Mouse (Mus musculus): ENCODE results near the gene Gm17657. TPM values are rescaled to one million over a fixed set of nuclear protein-coding genes. Genes with fewer than 3 reads are reported as not detected.
A peak's percentile ranks its signal among the peaks of the same experiment; 100 is the strongest.

Gene Gm17657
- total and polyA plus RNA-seq, 3 experiments, result 0.20 to 0.21 TPM; not detected in 1

DNA sequence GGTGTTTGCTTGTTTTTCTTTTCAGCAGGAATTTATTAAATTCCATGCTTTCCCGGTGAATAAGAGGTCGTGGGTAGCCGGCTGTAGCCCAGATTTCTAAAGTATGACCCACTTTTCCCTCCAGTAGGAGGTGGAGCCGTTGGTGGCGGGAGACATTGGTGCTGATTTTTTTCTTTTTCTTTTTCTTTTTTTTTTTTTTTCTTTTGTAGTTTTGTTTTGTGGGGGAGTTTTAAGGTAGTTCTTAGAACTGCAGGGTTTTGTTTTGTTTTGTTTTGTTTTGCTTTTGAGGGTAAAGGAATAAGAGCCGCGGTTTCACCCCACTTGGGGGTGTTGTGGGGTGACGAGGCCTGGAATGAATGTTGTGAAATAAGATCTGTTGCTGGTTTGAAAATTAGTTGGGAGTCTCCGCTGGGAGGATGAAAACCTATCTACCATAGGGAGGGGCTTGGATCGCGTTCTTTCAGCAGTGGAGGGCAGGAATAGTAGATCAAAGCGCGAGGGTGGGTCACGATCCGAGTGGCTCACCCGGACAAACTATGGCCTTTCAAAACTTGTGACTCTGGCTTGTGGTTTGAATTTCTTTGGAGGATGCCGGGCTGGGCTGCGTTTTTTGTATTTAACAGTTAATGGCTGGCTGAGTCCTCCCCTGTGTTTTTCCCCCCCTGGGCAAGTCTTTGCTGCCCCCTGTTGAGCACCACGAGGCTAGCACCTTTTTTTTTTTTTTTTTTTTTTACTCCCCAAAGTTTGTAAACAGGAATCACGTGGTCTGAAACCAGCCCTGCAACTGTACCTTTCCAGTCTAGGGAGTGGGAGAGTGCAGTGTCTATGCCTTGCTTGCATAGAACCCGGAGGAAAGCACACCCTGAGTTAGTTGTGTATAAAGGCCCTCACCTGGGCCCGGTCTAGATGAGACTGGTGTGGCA is 56.9 kb downstream of the Gm17657 start (continued):
- TF ChIP-seq JUN (IDR thresholded peaks at IDR 0.05; ENCODE audit: insufficient read depth, low read depth, low read length), result no peak
- TF ChIP-seq RAD21 (IDR thresholded peaks at IDR 0.05; ENCODE audit: low read depth, low read length), result peak; percentile 76
- peak; percentile 53; the same call in 1 of the 2 replicates for TF ChIP-seq TCF12 (IDR thresholded peaks at IDR 0.05; ENCODE audit: low read depth, low read length)
- TF ChIP-seq EP300 (IDR thresholded peaks at IDR 0.05; ENCODE audit: low read length), result no peak
- TF ChIP-seq POLR2A (IDR thresholded peaks at IDR 0.05; ENCODE audit: low read depth, low read length), result peak; percentile 46
- TF ChIP-seq BHLHE40 (IDR thresholded peaks at IDR 0.05; ENCODE audit: low read depth, low read length), result peak; percentile 90
- 0 out of 2 replicates have a peak, but pooled peaks have one; percentile 23 for TF ChIP-seq UBTF (IDR thresholded peaks at IDR 0.05; ENCODE audit: low read depth, low read length)
- TF ChIP-seq SIN3A (IDR thresholded peaks at IDR 0.05; ENCODE audit: low read length), result peak; percentile 100
- TF ChIP-seq ETS1 (conservative IDR thresholded peaks at IDR 0.05; ENCODE audit: low read depth, low read length), result 0 out of 2 replicates have a peak, but pooled peaks have one; percentile 61
- no peak for TF ChIP-seq MAFK (IDR thresholded peaks at IDR 0.05; ENCODE audit: insufficient replicate concordance, low read length)
- 0 out of 2 replicates have a peak, but pooled peaks have one; percentile 45 for TF ChIP-seq RCOR1 (conservative IDR thresholded peaks at IDR 0.05; ENCODE audit: low read depth, low read length)
- no peak for TF ChIP-seq E2F4 (IDR thresholded peaks at IDR 0.05; ENCODE audit: insufficient replicate concordance, low read depth, low read length)

DNA sequence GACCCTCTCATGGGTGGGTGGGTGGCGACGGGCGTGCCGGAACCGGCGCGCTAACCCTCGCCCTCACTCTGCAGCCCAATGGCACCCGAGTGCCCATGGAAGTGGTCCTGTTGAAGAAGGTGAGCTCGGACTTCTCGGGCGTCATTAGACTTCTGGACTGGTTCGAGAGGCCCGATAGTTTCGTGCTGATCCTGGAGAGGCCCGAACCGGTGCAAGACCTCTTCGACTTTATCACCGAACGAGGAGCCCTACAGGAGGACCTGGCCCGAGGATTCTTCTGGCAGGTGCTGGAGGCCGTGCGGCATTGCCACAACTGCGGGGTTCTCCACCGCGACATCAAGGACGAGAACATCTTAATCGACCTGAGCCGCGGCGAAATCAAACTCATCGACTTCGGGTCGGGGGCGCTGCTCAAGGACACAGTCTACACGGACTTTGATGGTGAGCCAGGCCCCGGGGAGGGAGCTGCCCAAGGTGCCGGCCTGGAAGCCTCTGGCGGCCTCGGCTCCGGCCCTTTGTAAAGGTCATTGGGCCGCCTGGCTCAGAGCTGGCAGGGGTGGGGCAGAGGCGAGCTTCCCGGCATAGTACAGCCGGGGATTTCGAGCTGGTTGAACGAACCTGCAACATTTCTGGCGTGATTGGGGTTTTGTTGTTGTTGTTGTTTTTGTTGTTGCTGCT is 57.7 kb downstream of the Gm17657 start:
- TF ChIP-seq SIN3A (IDR thresholded peaks at IDR 0.05; ENCODE audit: low read length) (peak; percentile 51), UBTF (IDR thresholded peaks at IDR 0.05; ENCODE audit: low read depth, low read length) (peak; percentile 78; the same call in 1 of the 2 replicates), E2F4 (IDR thresholded peaks at IDR 0.05; ENCODE audit: insufficient replicate concordance, low read depth, low read length) (no peak), TCF12 (IDR thresholded peaks at IDR 0.05; ENCODE audit: low read depth, low read length) (peak; percentile 34; the same call in 1 of the 2 replicates), MXI1 (IDR thresholded peaks at IDR 0.05; ENCODE audit: low read depth, low read length) (peak; percentile 20; the same call in 1 of the 2 replicates), CTCF (conservative IDR thresholded peaks at IDR 0.05 in 1 of 2, IDR thresholded peaks at IDR 0.05 in 1 of 2; ENCODE audit: low read depth in 2 of 2, low read length in 2 of 2) (no peak)
- dilution Hi-C loops (cut with MboI; ENCODE audit: extremely low pct_ligation_motif_present, extremely low pct_unique_long_range_greater_than_20kb, low sequenced_read_pairs), result no loop called here
- Histone ChIP-seq H3K9ac (ENCODE audit: insufficient read depth, low read depth) (peak overlapping the region; percentile 86), H3K27me3 (replicated peaks) (no peaks in the 10 kb centered on the region), H3K4me2 (ENCODE audit: insufficient read depth, low read depth, poor library complexity, severe bottlenecking) (no peak overlapping the region), H3K36me3 (replicated peaks in 1 of 2; ENCODE audit: control insufficient read depth in 1 of 2, insufficient read depth in 1 of 2, low read length in 1 of 2) (peaks cover 17 to 44% of the 10 kb centered on the region in 2 experiments), H3K4me1 (ENCODE audit: control insufficient read depth in 1 of 2, insufficient read depth in 2 of 2) (peaks cover 9 to 29% of the 10 kb centered on the region in 2 experiments), H3K9me3 (replicated peaks; ENCODE audit: low read length) (no peaks in the 10 kb centered on the region), H3K79me2 (replicated peaks; ENCODE audit: control insufficient read depth, extremely low read depth, insufficient read depth, poor library complexity, severe bottlenecking) (peaks cover 47% of the 10 kb centered on the region), H3K27ac (ENCODE audit: insufficient read depth, low read depth) (peak overlapping the region; percentile 91), H3K4me3 (replicated peaks in 1 of 3; ENCODE audit: low read depth in 2 of 3, low read length in 2 of 3, poor library complexity in 1 of 3) (peak overlapping the region; percentile 71 to 93 (median 85))
- no peak for DNase-seq (ENCODE audit: extremely low read depth)
- in situ Hi-C loops (cut with MboI; ENCODE audit: low pct_ligation_motif_present, low pct_unique_long_range_greater_than_20kb, low sequenced_read_pairs), result loop anchor here (5.0 kb wide), 1 partner anchor 94 kb away; no protein-coding TSS in a partner anchor

Measured in CH12.LX (cell line).